Mouse (Mus musculus) bone marrow macrophage, adult 2 months (primary cell): ENCODE data around the gene Sbk1.

Experiments used
- CTCF ChIP-seq: IDR thresholded peaks from 2 replicates; pipeline ENCODE4 v1.5.1; 2012; ENCODE audit warnings: low read depth, mild to moderate bottlenecking, low read length, moderate library complexity
- POLR2A ChIP-seq: IDR thresholded peaks from 2 replicates; pipeline ENCODE4 v1.6.1; 2012; ENCODE audit warnings: mild to moderate bottlenecking, low read depth, low read length, borderline replicate concordance

DNA sequence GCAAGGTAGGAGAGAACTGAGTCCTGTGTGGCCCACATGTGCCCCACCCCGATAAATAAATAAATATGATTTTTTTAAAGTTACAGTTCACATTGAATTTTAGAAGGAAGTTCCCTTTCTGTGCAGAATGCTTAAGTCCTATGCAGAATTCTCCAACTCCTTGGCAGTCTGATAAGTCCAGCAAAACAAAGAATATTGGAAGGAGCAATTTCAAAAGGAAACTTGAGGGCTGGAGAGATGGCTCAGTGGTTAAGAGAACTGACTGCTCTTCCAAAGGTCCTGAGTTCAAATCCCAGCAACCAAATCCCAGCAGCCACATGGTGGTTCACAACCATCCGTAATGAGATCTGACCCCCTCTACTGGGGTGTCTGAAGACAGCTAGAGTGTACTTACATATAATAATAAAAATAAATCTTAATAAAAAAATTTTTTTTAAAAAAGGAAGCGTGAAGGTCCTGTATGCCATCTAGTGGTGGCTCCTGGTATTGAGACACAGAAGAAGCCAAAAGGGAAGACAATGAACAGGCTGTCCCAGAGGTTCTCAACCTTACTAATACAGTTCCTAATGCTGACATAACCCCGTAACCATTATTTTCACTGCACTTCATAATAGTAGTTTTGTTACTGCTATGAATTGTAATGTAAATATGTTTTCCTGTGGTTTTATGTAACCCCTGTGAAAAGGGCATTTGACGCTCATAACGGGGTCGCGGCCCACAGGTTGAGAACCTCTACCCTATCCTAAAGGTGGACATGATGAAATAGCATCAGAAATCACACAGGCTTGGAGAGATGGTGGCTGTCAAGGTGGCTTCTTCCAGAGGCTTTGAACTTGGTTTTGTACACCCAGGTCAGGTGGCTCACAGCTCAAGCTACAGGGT, 25.4 kb downstream of the Sbk1 start:
- no peak for TF ChIP-seq POLR2A
- no peak for TF ChIP-seq CTCF
